Mouse (Mus musculus): ENCODE measurements around the gene Kctd20. TPM values are rescaled to one million over a fixed set of nuclear protein-coding genes. Genes with fewer than 3 reads are reported as not detected.
A peak's percentile ranks its signal among the peaks of the same experiment; 100 is the strongest.

Gene Kctd20
- polyA plus RNA-seq, 1 experiment from 2014 or later, result 37.6 TPM

GRCm38 (mm10) chr17:28922096-28922495, 29.7 kb upstream of the Kctd20 start:
- H3K9me3 ChIP-seq (ENCODE audit: control insufficient read depth, low read length), result no peaks in the 10 kb centered on the region
- no peak overlapping the region for H3K9ac ChIP-seq (ENCODE audit: low read length)
- H3K36me3 ChIP-seq (ENCODE audit: control insufficient read depth, insufficient read depth, low read length), result no peaks in the 10 kb centered on the region
- no peak overlapping the region for H3K4me3 ChIP-seq (ENCODE audit: low read depth, low read length)
- no peaks in the 10 kb centered on the region for H3K4me1 ChIP-seq (replicated peaks; ENCODE audit: control insufficient read depth, insufficient read depth)
- no peak overlapping the region for H3K27ac ChIP-seq (replicated peaks)
- no peak overlapping the region for H3K4me2 ChIP-seq (replicated peaks; ENCODE audit: low read depth)
- DNase-seq (ENCODE audit: low spot score) (no peak), ATAC-seq (ENCODE audit: low FRiP score, low TSS enrichment) (no peak)
- 55% methylated on average over 6 of the region's 6 CpGs for WGBS
- no peak for TF ChIP-seq EP300 (optimal IDR thresholded peaks at IDR 0.05)
- TF ChIP-seq CTCF (IDR thresholded peaks at IDR 0.05; ENCODE audit: low read depth), result no peak
- H3K27me3 ChIP-seq (ENCODE audit: control insufficient read depth, insufficient read depth, low read length), result no peaks in the 10 kb centered on the region

- 68% methylated on average over 8 of the region's 8 CpGs for WGBS
- H3K9me3 ChIP-seq (ENCODE audit: control insufficient read depth, low read length), result no peaks in the 10 kb centered on the region
- no peak for DNase-seq (ENCODE audit: low spot score)
- no peak overlapping the region for H3K4me3 ChIP-seq (ENCODE audit: low read depth, low read length)
- 0 out of 2 replicates have a peak, but pooled peaks have one; percentile 9 for ATAC-seq (ENCODE audit: low FRiP score, low TSS enrichment)
- no peaks in the 10 kb centered on the region for H3K4me1 ChIP-seq (replicated peaks; ENCODE audit: control insufficient read depth, insufficient read depth)
- H3K36me3 ChIP-seq (ENCODE audit: control insufficient read depth, insufficient read depth, low read length), result no peaks in the 10 kb centered on the region
- 0 out of 2 replicates have a peak overlapping the region, but pooled peaks have one; percentile 13 for H3K27ac ChIP-seq (replicated peaks)
- TF ChIP-seq CTCF (IDR thresholded peaks at IDR 0.05; ENCODE audit: low read depth) (no peak), EP300 (optimal IDR thresholded peaks at IDR 0.05) (no peak)
- no peaks in the 10 kb centered on the region for H3K27me3 ChIP-seq (ENCODE audit: control insufficient read depth, insufficient read depth, low read length)
- H3K9ac ChIP-seq (ENCODE audit: low read length), result no peak overlapping the region
- no peak overlapping the region for H3K4me2 ChIP-seq (replicated peaks; ENCODE audit: low read depth)
Measured at GRCm38 (mm10) chr17:28924957-28925595, 26.7 kb upstream of the Kctd20 start.

GRCm38 (mm10) chr17:28926380-28926779, 25.4 kb upstream of the Kctd20 start:
- Histone ChIP-seq H3K27me3 (ENCODE audit: control insufficient read depth, insufficient read depth, low read length) (no peaks in the 10 kb centered on the region), H3K27ac (replicated peaks) (no peak overlapping the region), H3K9me3 (ENCODE audit: control insufficient read depth, low read length) (no peaks in the 10 kb centered on the region), H3K36me3 (ENCODE audit: control insufficient read depth, insufficient read depth, low read length) (no peaks in the 10 kb centered on the region), H3K9ac (ENCODE audit: low read length) (no peak overlapping the region), H3K4me2 (replicated peaks; ENCODE audit: low read depth) (no peak overlapping the region), H3K4me3 (ENCODE audit: low read depth, low read length) (no peak overlapping the region), H3K4me1 (replicated peaks; ENCODE audit: control insufficient read depth, insufficient read depth) (peaks cover 4% of the 10 kb centered on the region; the same call in 1 of the 2 replicates)
- ATAC-seq (ENCODE audit: low FRiP score, low TSS enrichment), result no peak
- DNase-seq (ENCODE audit: low spot score), result peak; percentile 81
- TF ChIP-seq EP300 (optimal IDR thresholded peaks at IDR 0.05), result no peak
- peak; percentile 94 for TF ChIP-seq CTCF (IDR thresholded peaks at IDR 0.05; ENCODE audit: low read depth)
- WGBS, result 21% methylated on average over 13 of the region's 13 CpGs

GRCm38 (mm10) chr17:28926866-28927635, 24.7 kb upstream of the Kctd20 start:
- no peaks in the 10 kb centered on the region for H3K9me3 ChIP-seq (ENCODE audit: control insufficient read depth, low read length)
- H3K27me3 ChIP-seq (ENCODE audit: control insufficient read depth, insufficient read depth, low read length), result no peaks in the 10 kb centered on the region
- whole genome bisulfite sequencing, result 48% methylated on average over 15 of the region's 15 CpGs
- ATAC-seq (ENCODE audit: low FRiP score, low TSS enrichment) (no peak), DNase-seq (ENCODE audit: low spot score) (peak; percentile 70)
- H3K4me2 ChIP-seq (replicated peaks; ENCODE audit: low read depth), result no peak overlapping the region
- H3K9ac ChIP-seq (ENCODE audit: low read length), result no peak overlapping the region
- TF ChIP-seq EP300 (optimal IDR thresholded peaks at IDR 0.05) (no peak), CTCF (IDR thresholded peaks at IDR 0.05; ENCODE audit: low read depth) (peak; percentile 85)
- H3K36me3 ChIP-seq (ENCODE audit: control insufficient read depth, insufficient read depth, low read length), result no peaks in the 10 kb centered on the region
- no peak overlapping the region for H3K4me3 ChIP-seq (ENCODE audit: low read depth, low read length)
- no peak overlapping the region for H3K27ac ChIP-seq (replicated peaks)
- peaks cover 6% of the 10 kb centered on the region; the same call in 1 of the 2 replicates for H3K4me1 ChIP-seq (replicated peaks; ENCODE audit: control insufficient read depth, insufficient read depth)

- Histone ChIP-seq H3K4me2 (replicated peaks; ENCODE audit: low read depth) (no peak overlapping the region), H3K4me3 (ENCODE audit: low read depth, low read length) (no peak overlapping the region), H3K27ac (replicated peaks) (no peak overlapping the region), H3K9me3 (ENCODE audit: control insufficient read depth, low read length) (no peaks in the 10 kb centered on the region), H3K4me1 (replicated peaks; ENCODE audit: control insufficient read depth, insufficient read depth) (peaks cover 6% of the 10 kb centered on the region; the same call in 1 of the 2 replicates), H3K27me3 (ENCODE audit: control insufficient read depth, insufficient read depth, low read length) (no peaks in the 10 kb centered on the region), H3K9ac (ENCODE audit: low read length) (no peak overlapping the region), H3K36me3 (ENCODE audit: control insufficient read depth, insufficient read depth, low read length) (no peaks in the 10 kb centered on the region)
- ATAC-seq (ENCODE audit: low FRiP score, low TSS enrichment), result no peak
- 66% methylated on average over 9 of the region's 9 CpGs for WGBS
- no peak for TF ChIP-seq EP300 (optimal IDR thresholded peaks at IDR 0.05)
- no peak for TF ChIP-seq CTCF (IDR thresholded peaks at IDR 0.05; ENCODE audit: low read depth)
- DNase-seq (ENCODE audit: low spot score), result no peak
Measured at GRCm38 (mm10) chr17:28928004-28928403, 23.7 kb upstream of the Kctd20 start.

DNA sequence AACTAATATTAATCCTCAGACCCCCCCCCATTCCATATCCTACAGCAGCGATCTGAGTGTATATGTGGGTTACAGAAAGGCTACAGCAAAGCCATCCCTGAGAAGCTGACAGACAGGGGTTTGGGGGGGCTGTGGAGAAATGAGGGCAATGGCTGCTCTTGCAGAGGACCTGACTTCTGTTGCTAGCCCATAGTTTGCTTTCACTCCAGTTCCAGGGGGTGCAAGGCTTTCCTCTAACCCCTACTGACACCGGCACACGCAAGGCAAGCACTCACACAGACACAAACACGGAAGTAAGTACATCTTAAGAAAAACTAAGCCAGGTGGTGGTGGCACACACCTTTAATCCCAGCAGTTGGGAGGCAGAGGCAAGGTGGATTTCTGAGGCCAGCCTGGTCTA, 22.4 kb upstream of the Kctd20 start:
- Histone ChIP-seq H3K4me1 (replicated peaks; ENCODE audit: control insufficient read depth, insufficient read depth) (peaks cover 6% of the 10 kb centered on the region; the same call in 1 of the 2 replicates), H3K27me3 (ENCODE audit: control insufficient read depth, insufficient read depth, low read length) (no peaks in the 10 kb centered on the region), H3K4me2 (replicated peaks; ENCODE audit: low read depth) (no peak overlapping the region), H3K36me3 (ENCODE audit: control insufficient read depth, insufficient read depth, low read length) (no peaks in the 10 kb centered on the region), H3K4me3 (ENCODE audit: low read depth, low read length) (no peak overlapping the region), H3K9ac (ENCODE audit: low read length) (no peak overlapping the region), H3K27ac (replicated peaks) (no peak overlapping the region), H3K9me3 (ENCODE audit: control insufficient read depth, low read length) (no peaks in the 10 kb centered on the region)
- no peak for TF ChIP-seq CTCF (IDR thresholded peaks at IDR 0.05; ENCODE audit: low read depth)
- no peak for TF ChIP-seq EP300 (optimal IDR thresholded peaks at IDR 0.05)
- WGBS, result 88% methylated on average over 4 of the region's 4 CpGs
- DNase-seq (ENCODE audit: low spot score) (no peak), ATAC-seq (ENCODE audit: low FRiP score, low TSS enrichment) (no peak)
